In genomic region chr12:50187332-50187731, GRCm38 (mm10) we compare ENCODE assay signal across 17 mouse cellular contexts.
"Had no signal": no experiment of that assay in that cellular context is flagged by ENCODE, and none has a peak within 500 bp of the region (broad histone marks: within the 10 kb centered on the region; RNA-seq: fewer than 3 reads in every experiment).

No protein-coding gene starts in this region.

- H3K9me3 ChIP-seq: kidney, embryonic 15.5 days; liver, embryonic 13.5 days; megakaryocyte, embryonic 14.5 days; midbrain, embryonic 10.5 days; midbrain, embryonic 13.5 days; neural tube, embryonic 13.5 days had no signal

- H3K36me3 ChIP-seq: kidney, embryonic 15.5 days; liver, embryonic 13.5 days; midbrain, embryonic 10.5 days; midbrain, embryonic 13.5 days; neural tube, embryonic 13.5 days had no signal

- H3K27me3 ChIP-seq: kidney, embryonic 15.5 days; liver, embryonic 13.5 days; megakaryocyte, embryonic 14.5 days; midbrain, embryonic 13.5 days; neural tube, embryonic 13.5 days had no signal

- ATAC-seq: lung, postnatal 0 days; midbrain, embryonic 13.5 days; midbrain, embryonic 16.5 days had no signal

- H3K4me3 ChIP-seq: kidney, embryonic 15.5 days; liver, embryonic 13.5 days; megakaryocyte, embryonic 14.5 days; midbrain, embryonic 10.5 days; midbrain, embryonic 13.5 days; myocyte; neural tube, embryonic 13.5 days had no signal

- H3K4me2 ChIP-seq: kidney, embryonic 15.5 days; liver, embryonic 13.5 days; lung, embryonic 14.5 days; midbrain, embryonic 13.5 days; neural tube, embryonic 13.5 days had no signal

- H3K9ac ChIP-seq: kidney, embryonic 15.5 days; liver, embryonic 13.5 days; lung, embryonic 14.5 days; midbrain, embryonic 13.5 days; neural tube, embryonic 13.5 days had no signal

- H3K4me1 ChIP-seq: kidney, embryonic 15.5 days; liver, embryonic 13.5 days; megakaryocyte, embryonic 14.5 days; midbrain, embryonic 13.5 days had no signal

- H3K27ac ChIP-seq: kidney, embryonic 15.5 days; liver, embryonic 13.5 days; macrophage; midbrain, embryonic 10.5 days; midbrain, embryonic 13.5 days; neural tube, embryonic 13.5 days had no signal

- DNase-seq: kidney, adult 8-10 months; kidney, postnatal 10 days; liver, embryonic 13.5 days; lung, embryonic 14.5 days; retina, postnatal 1 day; right cerebral cortex, postnatal 25 days; thymus, adult 18-20 months; thymus, postnatal 36 days had no signal
